Mouse (Mus musculus): ENCODE results near the gene Cxcr4.

DNA sequence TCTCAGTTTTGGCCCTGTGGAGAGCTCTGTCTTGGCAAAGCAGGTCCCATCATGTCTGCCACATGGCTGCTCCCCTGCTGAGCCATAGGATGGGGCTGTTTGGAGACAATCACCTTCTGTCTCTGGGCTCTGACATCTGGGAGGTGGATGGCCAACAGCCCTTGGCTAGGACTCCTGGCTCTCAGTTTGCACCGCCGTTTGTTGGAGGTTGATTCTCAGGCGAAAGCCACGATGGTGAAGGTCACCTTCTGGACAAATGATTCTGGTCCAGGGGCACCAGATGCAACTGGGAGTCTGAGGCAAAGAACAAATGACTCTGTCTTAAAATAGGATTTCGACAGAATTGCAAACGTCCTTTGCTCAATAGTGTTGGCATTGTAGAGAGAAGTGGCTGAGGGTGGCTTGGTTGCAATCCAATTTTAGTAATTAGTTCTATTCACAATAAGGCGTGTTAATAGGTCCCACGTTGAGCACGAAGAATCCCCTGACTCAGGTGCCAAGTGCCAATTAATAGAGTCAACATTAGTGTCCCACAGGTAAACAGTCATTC is 30.7 kb downstream of the Cxcr4 start:
- TF ChIP-seq POLR2A (IDR thresholded peaks at IDR 0.05; ENCODE audit: low read depth, low read length): no peak
- no peak for TF ChIP-seq CTCF (IDR thresholded peaks at IDR 0.05; ENCODE audit: extremely low read depth, insufficient read depth, insufficient read length, insufficient replicate concordance)
